Mouse (Mus musculus) thymus, adult 2 months (tissue): ENCODE measurements around the gene Polr3f. TPM values are rescaled to one million over a fixed set of nuclear protein-coding genes. Genes with fewer than 3 reads are reported as not detected.

Experiments used
- DNase-seq: peaks from one replicate; pipeline ENCODE4 v3.0.0; 2021
- H3K27ac ChIP-seq: fragments of 200-500 bp; 2 replicates; pipeline ENCODE4 v1.5.1; 2012; ENCODE audit warnings: low read length, control low read depth; ENCODE audit not compliant: control insufficient read depth, insufficient read depth
- H3K27me3 ChIP-seq: fragments of 200-500 bp; 2 replicates; pipeline ENCODE4 v1.6.1; 2012; ENCODE audit warnings: mild to moderate bottlenecking, low read length, moderate library complexity, mixed read lengths; ENCODE audit not compliant: control insufficient read depth, insufficient read depth
- H3K36me3 ChIP-seq: fragments of 200-500 bp; 2 replicates; pipeline ENCODE4 v1.6.1; 2012; ENCODE audit warnings: mild to moderate bottlenecking, low read length, moderate library complexity; ENCODE audit not compliant: control insufficient read depth, insufficient read depth
- H3K4me1 ChIP-seq: fragments of 200-500 bp; replicated peaks from 2 replicates; pipeline ENCODE4 v1.6.1; 2012; ENCODE audit warnings: low read length; ENCODE audit not compliant: control insufficient read depth, insufficient read depth
- H3K4me3 ChIP-seq: fragments of 200-500 bp; 2 replicates; pipeline ENCODE4 v1.5.1; 2012; ENCODE audit warnings: mild to moderate bottlenecking, low read length, control low read depth, moderate library complexity; ENCODE audit not compliant: control insufficient read depth, insufficient read depth
- CTCF ChIP-seq: fragments of 200-500 bp; IDR thresholded peaks from 2 replicates; pipeline ENCODE4 v1.5.1; 2012; ENCODE audit warnings: mild to moderate bottlenecking, control low read depth, low read length, moderate library complexity, borderline replicate concordance; ENCODE audit not compliant: control insufficient read depth, poor library complexity, insufficient read depth; ENCODE audit errors: extremely low read depth
- POLR2A ChIP-seq: fragments of 200-500 bp; IDR thresholded peaks from 2 replicates; pipeline ENCODE4 v1.6.1; 2012; ENCODE audit warnings: mild to moderate bottlenecking, low read length, control low read depth, moderate library complexity; ENCODE audit not compliant: control insufficient read depth, poor library complexity, insufficient read depth; ENCODE audit errors: extremely low read depth
- WGBS: fragments of 180-500 bp; shearing (Covaris S2); methylation state at CpG from one replicate; pipeline ENCODE4 v1.1.7; 2018; 5-methylcytosine and 5-hydroxymethylcytosine counted together
- polyA plus RNA-seq: library from polyadenylated mRNA; depleted of rRNA; stranded (reverse); fragments of >200 nt; gene quantifications from 2 replicates; pipeline ENCODE4 v1.2.3, GENCODE M21; 2012

Gene Polr3f
- polyA plus RNA-seq, 1 experiment: 10.6 TPM

GRCm38 (mm10) chr2:144502134-144502533 lies 25.4 kb upstream of the Polr3f start:
- no peak overlapping the region for H3K27ac ChIP-seq
- TF ChIP-seq POLR2A: no peak
- no peaks in the 10 kb centered on the region for H3K4me1 ChIP-seq
- DNase-seq: no peak
- H3K4me3 ChIP-seq: no peak overlapping the region
- 90% methylated on average over 6 of the region's 6 CpGs for WGBS
- H3K27me3 ChIP-seq: no peaks in the 10 kb centered on the region
- H3K36me3 ChIP-seq: no peaks in the 10 kb centered on the region

GRCm38 (mm10) chr2:144514619-144515018 lies 12.9 kb upstream of the Polr3f start:
- WGBS: 87% methylated on average over 3 of the region's 3 CpGs
- Histone ChIP-seq H3K27ac (no peak overlapping the region), H3K4me1 (no peaks in the 10 kb centered on the region), H3K4me3 (no peak overlapping the region), H3K27me3 (no peaks in the 10 kb centered on the region), H3K36me3 (no peaks in the 10 kb centered on the region)
- no peak for DNase-seq
- TF ChIP-seq POLR2A (no peak), CTCF (no peak)

GRCm38 (mm10) chr2:144519772-144520171 lies 7.7 kb upstream of the Polr3f start:
- Histone ChIP-seq H3K27me3 (no peaks in the 10 kb centered on the region), H3K27ac (no peak overlapping the region), H3K36me3 (no peaks in the 10 kb centered on the region), H3K4me1 (no peaks in the 10 kb centered on the region), H3K4me3 (no peak overlapping the region)
- TF ChIP-seq POLR2A: no peak
- TF ChIP-seq CTCF: no peak
- DNase-seq: no peak
- WGBS: 80% methylated on average over 3 of the region's 3 CpGs

- Histone ChIP-seq H3K27me3 (no peaks in the 10 kb centered on the region), H3K36me3 (no peaks in the 10 kb centered on the region), H3K4me1 (peaks cover 9% of the 10 kb centered on the region), H3K27ac (no peak overlapping the region), H3K4me3 (no peak overlapping the region)
- TF ChIP-seq POLR2A (no peak), CTCF (no peak)
- no peak for DNase-seq
- WGBS: 63% methylated on average over 10 of the region's 10 CpGs
These were observed 1.7 kb upstream of the Polr3f start for GRCm38 (mm10) chr2:144525856-144526255.

GRCm38 (mm10) chr2:144527821-144528174 lies 280 bp downstream of the Polr3f start:
- no peak for DNase-seq
- no peaks in the 10 kb centered on the region for H3K27me3 ChIP-seq
- H3K27ac ChIP-seq: no peak overlapping the region
- H3K4me3 ChIP-seq: peak overlapping the region; percentile 88
- under 1% methylated on average over 25 of the region's 25 CpGs for WGBS
- H3K36me3 ChIP-seq: peaks cover 7% of the 10 kb centered on the region; the same call in 1 of the 2 replicates
- TF ChIP-seq CTCF: no peak
- no peak for TF ChIP-seq POLR2A
- H3K4me1 ChIP-seq: peaks cover 9% of the 10 kb centered on the region

GRCm38 (mm10) chr2:144537123-144537522 lies 9.6 kb downstream of the Polr3f start:
- Histone ChIP-seq H3K27me3 (no peaks in the 10 kb centered on the region), H3K27ac (no peak overlapping the region), H3K4me3 (no peak overlapping the region), H3K36me3 (peaks cover 77% of the 10 kb centered on the region), H3K4me1 (no peaks in the 10 kb centered on the region)
- WGBS: 97% methylated on average over 7 of the region's 7 CpGs
- no peak for DNase-seq
- no peak for TF ChIP-seq POLR2A
- TF ChIP-seq CTCF: no peak

- no peak for TF ChIP-seq CTCF
- no peaks in the 10 kb centered on the region for H3K4me1 ChIP-seq
- H3K27me3 ChIP-seq: no peaks in the 10 kb centered on the region
- peak; percentile 10 for DNase-seq
- H3K27ac ChIP-seq: no peak overlapping the region
- WGBS: 91% methylated on average over 4 of the region's 4 CpGs
- peaks cover 44% of the 10 kb centered on the region for H3K36me3 ChIP-seq
- H3K4me3 ChIP-seq: no peak overlapping the region
These were observed 13.7 kb downstream of the Polr3f start for GRCm38 (mm10) chr2:144541246-144541645.
